Mouse (Mus musculus): ENCODE data around the gene Tshz2.
"Not testable (repeated sequence)": the region's sequence is repeated elsewhere in the genome, so short reads cannot be mapped to it uniquely, and the experiment has no call there.

Gene Tshz2

GRCm38 (mm10) chr2:169812055-169812454 lies 179.2 kb downstream of the Tshz2 start:
- no peak for DNase-seq (ENCODE audit: low spot score in 2 of 2)

- DNase-seq (ENCODE audit: low spot score in 2 of 2): no peak
These were observed 180.1 kb downstream of the Tshz2 start for GRCm38 (mm10) chr2:169812940-169813339.

GRCm38 (mm10) chr2:169814351-169814750 lies 181.5 kb downstream of the Tshz2 start:
- DNase-seq (ENCODE audit: low spot score in 2 of 2): no peak

DNA sequence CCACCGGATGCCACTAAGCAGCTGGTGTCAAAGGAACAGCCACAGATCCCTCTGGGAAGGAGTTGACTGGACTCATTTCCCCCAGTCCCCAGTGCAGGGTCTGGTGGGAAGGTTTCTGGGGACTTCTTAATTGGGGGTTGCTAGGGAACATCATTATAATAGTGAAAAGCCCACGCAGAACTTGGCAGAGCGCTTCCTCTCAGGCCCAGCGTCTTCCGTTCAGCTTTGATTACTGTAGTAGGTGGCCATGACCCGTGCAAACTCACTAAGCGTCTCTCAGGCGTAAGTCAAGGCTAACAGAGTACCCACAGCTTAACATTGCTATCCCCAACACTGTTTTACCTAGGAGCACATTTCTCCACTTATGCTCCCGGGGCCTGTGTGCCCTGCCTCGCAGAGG lies 181.9 kb downstream of the Tshz2 start:
- peak in 1 of 2 experiments; percentile 6 for DNase-seq (ENCODE audit: low spot score in 2 of 2)

GRCm38 (mm10) chr2:169821021-169821441 lies 188.2 kb downstream of the Tshz2 start:
- no peak for DNase-seq (ENCODE audit: low spot score in 2 of 2)

DNA sequence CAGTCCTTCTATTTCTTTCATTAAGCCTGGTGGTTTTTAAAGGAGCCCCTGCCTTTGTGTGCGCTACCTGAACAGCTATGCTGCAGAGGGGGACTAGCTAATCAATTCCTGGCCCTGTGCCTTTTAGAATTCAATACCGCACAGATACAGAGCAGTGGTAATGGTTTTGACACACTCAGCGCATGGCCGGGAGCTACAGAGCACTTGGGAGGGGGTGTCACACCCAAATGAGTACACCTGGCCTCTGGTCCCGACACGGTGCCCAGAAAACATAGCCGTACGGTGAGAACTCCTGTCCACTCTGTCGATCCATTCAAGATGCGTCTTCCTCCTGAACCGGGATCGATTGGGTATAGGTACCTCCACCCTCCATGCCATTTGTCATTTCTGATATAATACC lies 193.1 kb downstream of the Tshz2 start:
- DNase-seq (ENCODE audit: low spot score in 2 of 2): no peak

DNA sequence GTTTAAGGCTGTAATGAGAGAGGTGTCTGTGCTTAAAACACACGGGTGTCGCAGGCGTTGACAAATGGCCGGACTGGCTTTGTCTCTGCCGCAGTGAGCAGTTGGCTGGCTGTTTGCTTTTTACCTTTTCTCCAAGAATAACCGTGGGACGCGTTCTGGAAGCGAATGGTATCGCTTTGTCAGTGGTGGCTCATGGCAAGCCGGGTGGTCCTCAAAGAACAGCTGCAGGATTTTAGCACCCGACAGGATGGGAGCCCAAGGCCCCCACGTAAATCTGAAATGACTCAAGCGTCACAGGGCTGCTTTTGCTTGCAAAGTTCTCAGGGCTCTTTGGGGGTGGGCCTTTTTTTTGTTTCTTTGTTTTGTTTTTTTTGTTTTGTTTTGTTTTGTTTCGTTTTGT lies 193.5 kb downstream of the Tshz2 start:
- DNase-seq (ENCODE audit: low spot score in 2 of 2): no peak

GRCm38 (mm10) chr2:169826833-169827232 lies 194.0 kb downstream of the Tshz2 start:
- no peak for DNase-seq (ENCODE audit: low spot score in 2 of 2)

GRCm38 (mm10) chr2:169832184-169832583 lies 199.4 kb downstream of the Tshz2 start:
- DNase-seq (ENCODE audit: low spot score in 2 of 2): no peak

DNA sequence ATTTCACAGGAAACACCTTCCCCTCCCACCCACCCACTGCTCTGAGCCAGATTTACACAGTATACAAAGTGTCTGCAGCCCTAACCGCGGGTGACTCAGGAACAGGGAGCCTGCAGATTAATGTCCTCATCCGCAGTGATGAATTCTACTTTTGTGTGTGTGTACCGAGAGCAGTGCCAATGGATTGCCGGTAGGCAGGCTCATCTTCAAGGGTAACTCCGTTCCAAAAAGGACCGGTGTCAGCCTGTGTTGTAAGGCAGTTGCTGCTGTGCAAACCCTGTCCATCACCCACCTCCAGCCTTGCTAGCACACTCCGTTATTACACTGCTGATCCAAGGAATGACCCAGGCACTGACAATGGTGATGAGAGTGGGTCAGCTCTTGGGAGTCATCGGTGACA lies 200.8 kb downstream of the Tshz2 start:
- DNase-seq (ENCODE audit: low spot score in 2 of 2): no peak

- no peak for DNase-seq (ENCODE audit: low spot score in 2 of 2)
These were observed 201.8 kb downstream of the Tshz2 start for GRCm38 (mm10) chr2:169834602-169835001.

- DNase-seq (ENCODE audit: low spot score in 2 of 2): no peak
These were observed 204.3 kb downstream of the Tshz2 start for GRCm38 (mm10) chr2:169837031-169837605.

DNA sequence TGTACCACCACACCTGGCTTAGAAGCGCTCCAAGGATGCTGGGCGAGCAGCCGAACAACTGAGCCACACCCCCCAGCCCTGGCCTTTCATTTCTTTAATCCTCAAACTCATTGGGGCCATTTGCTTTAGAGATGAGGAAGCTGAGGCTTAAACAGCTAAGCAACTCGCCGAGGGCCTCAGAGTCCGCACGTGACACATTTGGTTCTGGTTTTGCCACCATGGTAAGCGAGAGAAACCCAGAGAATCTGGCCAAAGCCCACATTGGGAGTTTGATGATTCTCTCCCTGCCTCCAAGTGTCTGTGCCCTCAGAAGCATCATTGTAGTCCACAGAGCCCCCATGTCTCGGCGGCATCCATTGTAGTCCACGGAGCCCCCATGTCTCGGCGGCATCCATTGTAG lies 205.7 kb downstream of the Tshz2 start:
- DNase-seq (ENCODE audit: low spot score in 2 of 2): no peak

GRCm38 (mm10) chr2:169841442-169841841 lies 208.6 kb downstream of the Tshz2 start:
- no peak for DNase-seq (ENCODE audit: low spot score in 2 of 2)

DNA sequence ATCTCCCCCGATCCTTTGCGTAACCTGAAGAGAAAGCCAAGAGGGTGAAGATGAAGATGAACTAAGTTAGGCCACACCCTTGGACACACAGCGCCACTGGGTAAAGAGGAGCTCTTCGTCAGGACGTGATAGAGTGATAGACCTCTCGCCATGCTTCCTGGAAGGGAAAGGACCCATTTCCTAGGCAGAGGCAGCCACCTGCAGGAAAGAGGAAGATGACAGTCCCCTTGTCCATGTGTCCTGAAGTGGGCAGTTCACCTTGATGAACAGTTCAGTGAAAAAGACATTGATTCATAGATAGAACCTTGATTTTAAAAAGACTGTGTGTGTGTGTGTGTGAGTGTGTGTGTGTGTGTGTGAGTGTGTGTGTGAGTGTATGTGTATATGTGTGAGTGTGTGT lies 209.7 kb downstream of the Tshz2 start:
- DNase-seq (ENCODE audit: low spot score in 2 of 2): no peak

DNA sequence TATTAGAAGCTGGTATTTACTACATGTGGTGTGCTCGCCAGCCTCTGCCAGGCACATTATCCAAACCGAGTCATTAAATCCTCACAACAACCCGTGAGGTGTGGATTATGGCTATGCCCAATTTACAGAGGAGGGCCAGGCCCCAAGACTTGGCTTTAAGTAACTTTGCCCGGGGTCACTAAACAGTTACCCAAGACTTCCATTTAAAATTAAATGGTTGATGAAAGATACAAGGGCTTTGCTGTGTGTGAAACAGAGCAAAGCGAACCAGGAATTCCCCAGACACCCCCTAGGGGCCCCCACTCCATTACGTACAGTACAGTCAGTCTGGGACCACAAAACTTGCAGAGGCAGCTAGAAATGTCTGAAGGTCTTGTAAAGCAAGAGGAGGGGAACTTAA lies 210.7 kb downstream of the Tshz2 start:
- no peak for DNase-seq (ENCODE audit: low spot score in 2 of 2)

GRCm38 (mm10) chr2:169849077-169849476 lies 216.3 kb downstream of the Tshz2 start:
- peak; percentile 35 to 38 for DNase-seq (ENCODE audit: low spot score in 2 of 2)

DNA sequence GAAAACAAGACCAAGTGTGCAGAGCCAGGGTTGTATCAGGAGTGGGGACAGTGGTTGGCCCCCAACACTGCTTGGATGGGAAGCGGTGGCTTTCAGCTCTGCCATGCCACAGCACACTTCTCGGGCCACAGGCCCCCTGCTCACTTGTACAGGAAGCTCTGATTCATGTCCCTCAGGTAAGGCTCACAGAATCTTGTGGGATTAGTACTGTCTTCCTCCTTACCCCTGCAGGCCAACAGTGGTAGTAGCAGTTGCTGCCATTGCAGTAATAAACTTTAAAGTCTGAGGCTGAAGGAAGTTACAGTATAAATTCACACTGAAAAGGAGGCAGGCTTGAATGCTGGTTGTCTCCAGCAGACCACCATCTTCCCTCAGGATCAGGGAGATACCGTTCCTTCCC lies 216.7 kb downstream of the Tshz2 start:
- no peak for DNase-seq (ENCODE audit: low spot score in 2 of 2)

DNA sequence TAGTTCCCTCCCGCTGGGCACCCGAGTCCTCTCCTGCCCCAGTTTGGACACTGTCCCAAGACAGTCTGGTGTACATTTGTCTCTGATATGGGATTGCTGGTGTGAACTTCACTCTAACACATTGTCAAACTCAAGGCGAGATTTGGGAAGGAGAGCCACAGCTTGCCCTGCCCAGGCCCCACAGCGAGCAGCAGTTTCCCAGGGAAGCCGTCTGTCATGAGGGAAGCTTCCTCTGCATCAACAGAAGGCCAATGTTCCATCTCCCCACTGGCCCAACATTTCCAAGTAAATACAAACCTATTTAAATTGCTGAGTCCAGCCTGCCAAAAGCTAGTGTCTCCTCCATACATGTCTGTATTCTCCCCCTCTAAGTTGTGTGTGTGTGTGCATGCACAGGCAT lies 218.8 kb downstream of the Tshz2 start:
- no peak for DNase-seq (ENCODE audit: low spot score in 2 of 2)

DNA sequence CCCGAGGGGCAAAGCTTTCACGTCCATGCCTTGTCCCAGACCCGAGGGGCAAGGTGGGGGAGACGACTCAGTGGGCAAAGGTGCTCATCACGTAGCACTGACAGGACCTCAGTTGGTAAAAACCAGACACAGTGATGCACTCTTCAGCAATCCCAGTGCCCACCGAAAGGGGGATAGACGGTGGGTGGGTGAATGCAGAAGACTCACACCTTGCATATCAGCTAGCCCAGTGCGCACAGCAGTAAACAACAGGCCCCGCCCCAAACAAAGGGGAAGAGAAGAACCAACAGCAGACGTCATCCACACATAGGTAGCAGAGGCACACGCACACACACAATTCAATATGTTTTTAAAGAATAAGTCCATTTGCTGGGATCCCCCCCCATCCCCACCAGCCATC lies 221.7 kb downstream of the Tshz2 start:
- DNase-seq (ENCODE audit: low spot score in 2 of 2): no peak

DNA sequence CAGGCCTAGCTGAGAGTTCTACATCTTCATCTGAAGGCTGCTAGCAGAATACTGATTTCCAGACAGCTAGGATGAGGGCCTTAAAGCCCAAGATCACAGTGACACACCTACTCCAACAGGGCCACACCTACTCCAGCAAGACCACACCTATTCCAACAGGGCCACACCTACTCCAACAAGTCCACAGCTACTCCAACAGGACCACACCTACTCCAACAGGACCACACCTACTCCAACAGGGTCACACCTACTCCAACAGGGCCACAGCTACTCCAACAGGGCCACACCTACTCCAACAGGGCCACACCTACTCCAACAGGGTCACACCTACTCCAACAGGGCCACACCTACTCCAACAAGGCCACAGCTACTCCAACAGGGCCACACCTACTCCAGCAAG lies 224.2 kb downstream of the Tshz2 start:
- DNase-seq (ENCODE audit: low spot score in 2 of 2): not testable (repeated sequence)

- no peak for DNase-seq (ENCODE audit: low spot score in 2 of 2)
These were observed 226.5 kb downstream of the Tshz2 start for GRCm38 (mm10) chr2:169859078-169859855.

DNA sequence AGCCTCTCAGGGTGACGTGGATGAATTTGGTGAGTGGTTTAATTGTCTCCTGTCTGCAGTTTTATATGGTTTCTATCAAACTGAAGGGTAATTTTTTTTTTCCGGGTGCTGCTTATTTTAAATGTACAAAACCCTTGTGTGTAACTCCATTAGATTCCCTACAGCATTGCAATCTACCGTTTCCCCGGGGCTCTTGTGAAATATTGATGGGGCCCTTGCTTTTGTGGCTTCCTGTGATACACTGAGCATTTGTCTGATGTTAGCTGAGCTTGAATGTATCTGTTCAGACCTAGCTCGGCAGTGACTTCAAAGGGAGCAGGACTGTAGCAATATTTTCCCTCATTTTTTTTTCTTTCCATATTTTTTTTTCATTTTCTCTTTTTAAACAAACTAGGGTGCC lies 228.1 kb downstream of the Tshz2 start:
- DNase-seq (ENCODE audit: low spot score in 2 of 2): no peak

- no peak for DNase-seq (ENCODE audit: low spot score in 2 of 2)
These were observed 229.9 kb downstream of the Tshz2 start for GRCm38 (mm10) chr2:169862701-169863100.

All from frontal cortex, postnatal 36 days (tissue).